Mouse (Mus musculus) kidney, postnatal 10 days (tissue): ENCODE results near the gene Fam163b.

Experiments
- DNase-seq: peaks from one replicate; pipeline ENCODE4 v3.0.0; 2021; ENCODE audit warnings: mixed read lengths

The Fam163b gene

DNA sequence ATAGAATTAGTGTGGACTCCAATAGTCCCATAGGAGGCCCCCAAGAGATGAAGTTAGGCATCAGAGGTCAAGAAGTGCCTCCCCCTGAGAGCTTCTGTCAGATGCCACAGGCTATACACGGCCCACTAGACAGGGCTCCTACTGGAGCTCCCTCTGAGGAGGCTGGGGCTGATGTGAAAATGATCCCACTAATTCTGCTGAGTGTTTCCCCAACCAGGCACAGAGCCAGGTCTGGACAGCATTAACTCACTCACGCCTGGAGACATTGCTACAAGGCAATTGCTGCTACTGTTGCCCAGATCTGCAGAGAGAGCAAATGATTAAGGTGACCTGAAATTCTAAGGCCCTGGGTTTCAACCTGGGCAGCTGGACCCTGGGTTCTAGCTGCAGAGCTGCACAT, 56.5 kb downstream of the Fam163b start:
- DNase-seq = peak; percentile 61

- no peak for DNase-seq
Measured at GRCm38 (mm10) chr2:27084963-27085362, 57.3 kb downstream of the Fam163b start.

DNA sequence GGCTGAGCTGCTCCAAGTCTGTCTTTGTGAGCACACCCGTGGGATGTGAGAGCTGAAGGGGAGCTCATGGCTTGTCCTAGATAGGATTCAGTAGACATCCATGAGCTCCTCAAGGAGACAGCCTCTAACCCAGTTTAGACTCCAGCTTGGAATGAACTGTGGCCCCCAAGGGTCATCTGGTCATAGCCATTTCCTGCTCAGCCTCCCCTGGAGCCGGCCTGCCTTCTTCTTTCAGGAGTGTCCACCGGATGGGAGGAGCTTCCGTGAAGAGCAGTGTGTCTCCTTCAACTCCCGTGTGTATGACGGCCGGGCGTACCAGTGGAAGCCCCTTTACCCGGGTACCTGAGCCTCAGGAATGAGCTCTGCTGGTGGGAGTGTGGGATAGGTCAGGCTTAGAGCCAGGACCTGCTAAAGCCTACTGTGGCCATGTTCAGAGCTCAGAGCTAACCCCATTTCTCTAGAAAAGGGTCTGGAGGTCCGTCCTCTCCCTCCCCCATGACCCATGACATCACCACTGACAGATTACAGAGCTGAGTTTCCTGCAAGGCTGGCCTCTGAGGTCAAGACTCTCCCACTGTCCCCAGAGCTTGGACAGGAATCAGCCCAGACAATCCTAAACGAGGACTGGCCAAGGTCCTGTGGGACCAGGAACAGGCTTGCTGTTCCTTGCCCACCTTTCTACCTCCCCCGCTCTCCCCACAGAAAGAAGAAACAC, 58.4 kb downstream of the Fam163b start:
- DNase-seq = peak; percentile 70

DNA sequence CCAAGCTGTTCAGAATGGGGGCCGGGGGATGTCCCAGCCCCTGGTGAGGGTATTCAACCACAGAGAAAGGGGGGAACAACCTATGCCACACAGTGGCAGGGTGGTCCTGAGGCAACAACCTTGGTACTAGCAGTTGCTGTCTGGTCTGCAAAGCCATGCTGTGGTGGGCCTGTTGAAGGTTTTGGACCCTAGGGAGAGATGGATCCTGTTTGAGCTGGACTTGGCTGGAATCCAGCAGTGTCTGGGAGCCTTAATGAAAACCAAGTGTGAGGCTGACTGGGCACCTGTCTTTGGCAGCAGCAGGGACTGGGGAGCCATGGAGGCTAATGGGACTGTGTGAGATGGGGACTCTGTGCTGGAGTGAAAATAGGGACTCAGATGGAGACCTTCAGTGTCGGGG, 62.6 kb downstream of the Fam163b start:
- DNase-seq = peak; percentile 77

- peak; percentile 94 for DNase-seq
Measured at GRCm38 (mm10) chr2:27079152-27079584, 63.1 kb downstream of the Fam163b start, which contains the start of gene Adamtsl2. Gene Adamtsl2, plus strand, starts transcription at chr2:27079379.

GRCm38 (mm10) chr2:27078312-27078711, 64.0 kb downstream of the Fam163b start:
- no peak for DNase-seq

- no peak for DNase-seq
Measured at GRCm38 (mm10) chr2:27077655-27078244, 64.5 kb downstream of the Fam163b start.

- DNase-seq = peak; percentile 76
Measured at GRCm38 (mm10) chr2:27075485-27075884, 66.8 kb downstream of the Fam163b start.

DNA sequence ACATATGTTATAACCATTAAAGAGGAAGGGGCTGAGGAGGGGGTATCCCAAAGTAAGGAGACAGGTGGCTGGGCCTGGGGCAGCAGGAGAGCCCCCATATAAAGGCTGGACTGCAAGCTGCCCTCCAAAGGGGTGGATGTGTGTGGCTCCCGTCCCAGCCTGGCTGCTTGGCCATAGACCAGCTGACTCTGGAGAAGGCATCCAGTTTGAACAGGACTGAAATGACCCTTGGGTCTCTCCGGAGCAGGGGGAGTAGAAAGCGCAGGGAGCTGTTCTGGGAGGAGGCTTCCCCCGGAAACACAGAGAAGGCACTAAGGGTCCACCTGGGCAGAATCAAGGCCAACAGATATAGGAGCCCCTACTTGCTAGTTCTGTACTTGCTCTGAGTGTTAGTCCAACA, 67.5 kb downstream of the Fam163b start:
- peak; percentile 78 for DNase-seq

DNA sequence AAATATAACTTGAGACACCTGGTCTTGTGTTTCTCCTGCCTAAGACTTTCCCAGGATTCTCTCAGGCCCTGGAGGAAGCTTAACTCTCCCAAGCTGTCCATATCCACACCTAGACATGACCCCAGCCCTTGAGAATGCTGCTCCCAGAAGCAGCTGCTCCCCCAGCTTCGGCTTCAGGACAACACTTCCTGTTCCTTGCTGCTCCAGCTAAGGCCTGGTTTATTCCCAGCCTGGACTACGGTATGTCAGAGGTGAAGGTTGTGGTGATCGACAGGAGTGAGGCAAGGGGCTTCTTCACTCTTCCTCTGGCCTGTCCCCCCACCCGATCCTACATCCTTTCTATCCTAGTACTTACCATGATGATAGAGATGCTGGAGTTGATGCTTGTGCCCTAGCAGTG, 68.9 kb downstream of the Fam163b start:
- no peak for DNase-seq

DNA sequence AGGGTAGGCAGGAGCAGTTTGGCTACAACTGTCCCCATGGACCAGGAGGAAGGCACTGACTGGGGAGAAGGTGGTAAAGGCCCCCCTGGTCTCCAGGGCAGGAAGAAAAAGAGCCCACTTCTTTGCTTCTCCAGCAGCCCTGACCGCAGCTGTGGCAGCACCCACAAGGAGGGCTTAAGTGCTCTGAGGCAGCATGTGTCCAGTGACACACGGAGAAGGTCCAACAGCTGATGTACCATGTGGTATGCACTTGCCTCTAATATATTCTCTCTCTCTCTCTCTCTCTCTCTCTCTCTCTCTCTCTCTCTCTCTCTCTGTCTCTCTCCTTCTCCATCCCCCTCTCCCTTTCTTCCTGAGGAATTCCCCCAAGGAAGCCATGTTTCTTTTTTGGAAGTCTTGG, 70.3 kb downstream of the Fam163b start, which contains the start of gene Mymk:
Gene Mymk (minus strand): TSS at position 202 of the 400 bp plus-strand sequence.
- DNase-seq = no peak

DNA sequence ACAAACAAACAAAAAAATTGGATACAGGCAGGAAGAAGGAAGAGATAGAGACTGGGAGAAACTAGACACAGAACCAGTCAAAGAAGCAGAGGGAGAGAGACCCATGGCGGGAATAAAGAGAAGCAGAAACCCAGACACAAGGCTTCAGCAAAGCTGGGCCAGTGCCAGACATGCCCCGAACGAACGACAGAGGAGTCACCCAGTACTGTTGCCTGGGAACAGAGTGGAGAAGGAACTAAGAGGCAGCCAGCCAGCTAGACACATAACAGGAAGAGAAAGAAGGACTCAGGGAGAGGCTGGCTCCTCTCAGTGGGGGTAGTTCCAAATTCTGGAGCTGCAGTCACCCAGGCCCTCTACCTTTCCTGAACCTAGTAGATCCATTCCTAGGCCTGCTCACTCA, 71.2 kb downstream of the Fam163b start:
- peak; percentile 89 for DNase-seq

GRCm38 (mm10) chr2:27070247-27070813, 72.0 kb downstream of the Fam163b start:
- no peak for DNase-seq

DNA sequence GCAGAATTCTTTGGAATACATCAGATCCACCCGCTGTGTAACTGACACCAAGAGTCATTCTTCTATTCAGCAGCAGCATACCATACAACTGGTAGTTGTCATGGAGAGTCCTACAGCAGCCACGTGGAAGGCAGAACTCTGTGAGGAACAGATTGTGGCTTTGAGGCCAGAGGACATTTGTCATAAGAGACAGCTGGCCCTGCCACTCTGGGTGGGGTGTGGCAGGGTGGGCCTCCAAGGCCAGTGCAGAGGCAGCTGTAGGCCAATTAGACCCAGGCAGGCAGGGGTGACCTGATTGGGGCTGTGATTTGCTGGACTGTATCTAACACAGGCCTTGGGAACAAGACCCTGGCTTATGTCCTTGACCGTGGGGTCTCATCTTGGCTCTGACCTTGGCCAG, 72.6 kb downstream of the Fam163b start:
- no peak for DNase-seq

DNA sequence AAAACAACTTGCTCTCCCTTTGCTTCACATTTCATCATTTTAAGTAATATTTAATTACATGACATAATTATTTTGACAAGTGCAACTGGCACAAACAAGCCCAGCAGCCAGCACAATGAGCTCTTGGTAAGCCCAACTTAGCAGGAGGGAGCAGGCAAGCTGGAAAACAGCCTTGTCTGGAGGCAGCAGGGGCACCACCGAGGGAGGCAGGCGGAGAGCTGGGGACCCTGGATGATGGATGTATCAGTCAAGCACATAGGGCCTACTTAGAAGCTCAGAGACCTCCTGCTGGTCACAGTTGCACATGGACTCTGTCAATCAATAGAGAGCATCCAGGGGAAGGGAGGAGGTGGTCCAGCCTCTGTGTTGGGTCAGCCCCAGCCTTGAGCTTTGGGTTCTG, 74.3 kb downstream of the Fam163b start:
- DNase-seq = no peak

DNA sequence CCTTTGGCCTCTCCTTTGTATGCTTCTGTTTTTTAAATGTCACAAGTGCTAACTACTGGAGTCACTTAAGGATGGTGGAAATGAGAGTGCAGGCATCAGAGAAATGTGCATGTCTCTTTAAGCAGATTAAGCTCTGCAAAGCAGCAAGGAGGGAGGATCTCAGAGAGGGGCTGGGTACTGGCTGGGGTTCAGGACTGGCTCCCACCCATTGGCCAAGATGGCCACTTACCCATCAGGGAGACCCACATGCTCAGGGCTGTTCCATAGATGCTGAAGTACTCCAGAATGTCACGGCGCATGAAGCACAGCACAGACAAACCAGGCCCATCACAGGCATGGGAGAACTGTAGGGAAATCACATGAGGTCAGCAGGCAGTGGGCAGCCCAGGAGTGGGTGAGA, 75.2 kb downstream of the Fam163b start:
- DNase-seq = no peak
